Mouse (Mus musculus): ENCODE results near the gene Bok. TPM values are rescaled to one million over a fixed set of nuclear protein-coding genes. Genes with fewer than 3 reads are reported as not detected.
"Not testable (repeated sequence)": the region's sequence is repeated elsewhere in the genome, so short reads cannot be mapped to it uniquely, and the experiment has no call there.

The Bok gene
- polyA plus RNA-seq (2012; rRNA removed) = 43.3 and 52.2 TPM in 2 replicates

- TF ChIP-seq POLR2A (IDR thresholded peaks at IDR 0.05; ENCODE audit: extremely low read depth, insufficient read depth, low read length) (no peak), CTCF (IDR thresholded peaks at IDR 0.05; ENCODE audit: extremely low read depth, insufficient read depth, low read length) (no peak)
- Histone ChIP-seq H3K27ac (ENCODE audit: insufficient read depth, low read length) (peak within 1 kb of the TSS; percentile 24; the same call in 1 of the 2 replicates), H3K4me3 (ENCODE audit: insufficient read depth, low read length) (peak within 1 kb of the TSS; percentile 29), H3K4me1 (ENCODE audit: control insufficient read depth, insufficient read depth, low read length) (no peaks in the 10 kb centered on the region)
These were observed at the start of gene Bok for GRCm38 (mm10) chr1:93685401-93686244. Bok (plus strand) TSS chr1:93685660.

- H3K27ac ChIP-seq (ENCODE audit: insufficient read depth, low read length) = peak overlapping the region; percentile 75
- peak overlapping the region; percentile 40 for H3K4me3 ChIP-seq (ENCODE audit: insufficient read depth, low read length)
- TF ChIP-seq CTCF (IDR thresholded peaks at IDR 0.05; ENCODE audit: extremely low read depth, insufficient read depth, low read length) (0 out of 2 replicates have a peak, but pooled peaks have one; percentile 5), POLR2A (IDR thresholded peaks at IDR 0.05; ENCODE audit: extremely low read depth, insufficient read depth, low read length) (no peak)
These were observed 49.1 kb upstream of the Bok start for GRCm38 (mm10) chr1:93636211-93636897.

GRCm38 (mm10) chr1:93641978-93642377, 43.5 kb upstream of the Bok start:
- Histone ChIP-seq H3K27ac (ENCODE audit: insufficient read depth, low read length) (no peak overlapping the region), H3K4me3 (ENCODE audit: insufficient read depth, low read length) (no peak overlapping the region), H3K4me1 (ENCODE audit: control insufficient read depth, insufficient read depth, low read length) (no peaks in the 10 kb centered on the region)
- TF ChIP-seq POLR2A (IDR thresholded peaks at IDR 0.05; ENCODE audit: extremely low read depth, insufficient read depth, low read length) (no peak), CTCF (IDR thresholded peaks at IDR 0.05; ENCODE audit: extremely low read depth, insufficient read depth, low read length) (no peak)

More at GRCm38 (mm10) chr1:93636211-93636897, 49.1 kb upstream of the Bok start:
- peaks cover 7% of the 10 kb centered on the region; the same call in 1 of the 2 replicates for H3K4me1 ChIP-seq (ENCODE audit: control insufficient read depth, insufficient read depth, low read length)

- Histone ChIP-seq H3K4me3 (ENCODE audit: insufficient read depth, low read length) (no peak overlapping the region), H3K4me1 (ENCODE audit: control insufficient read depth, insufficient read depth, low read length) (no peaks in the 10 kb centered on the region), H3K27ac (ENCODE audit: insufficient read depth, low read length) (no peak overlapping the region)
- no peak for TF ChIP-seq CTCF (IDR thresholded peaks at IDR 0.05; ENCODE audit: extremely low read depth, insufficient read depth, low read length)
- no peak for TF ChIP-seq POLR2A (IDR thresholded peaks at IDR 0.05; ENCODE audit: extremely low read depth, insufficient read depth, low read length)
These were observed 42.8 kb upstream of the Bok start for GRCm38 (mm10) chr1:93642692-93643091.

GRCm38 (mm10) chr1:93649604-93650172, 35.8 kb upstream of the Bok start:
- Histone ChIP-seq H3K4me3 (ENCODE audit: insufficient read depth, low read length) (no peak overlapping the region), H3K4me1 (ENCODE audit: control insufficient read depth, insufficient read depth, low read length) (no peaks in the 10 kb centered on the region), H3K27ac (ENCODE audit: insufficient read depth, low read length) (no peak overlapping the region)
- TF ChIP-seq POLR2A (IDR thresholded peaks at IDR 0.05; ENCODE audit: extremely low read depth, insufficient read depth, low read length) = no peak
- TF ChIP-seq CTCF (IDR thresholded peaks at IDR 0.05; ENCODE audit: extremely low read depth, insufficient read depth, low read length) = no peak

GRCm38 (mm10) chr1:93654275-93654674, 31.2 kb upstream of the Bok start:
- Histone ChIP-seq H3K27ac (ENCODE audit: insufficient read depth, low read length) (no peak overlapping the region), H3K4me3 (ENCODE audit: insufficient read depth, low read length) (no peak overlapping the region), H3K4me1 (ENCODE audit: control insufficient read depth, insufficient read depth, low read length) (no peaks in the 10 kb centered on the region)
- TF ChIP-seq CTCF (IDR thresholded peaks at IDR 0.05; ENCODE audit: extremely low read depth, insufficient read depth, low read length) (no peak), POLR2A (IDR thresholded peaks at IDR 0.05; ENCODE audit: extremely low read depth, insufficient read depth, low read length) (no peak)

GRCm38 (mm10) chr1:93654798-93655197, 30.7 kb upstream of the Bok start:
- Histone ChIP-seq H3K4me3 (ENCODE audit: insufficient read depth, low read length) (no peak overlapping the region), H3K27ac (ENCODE audit: insufficient read depth, low read length) (no peak overlapping the region), H3K4me1 (ENCODE audit: control insufficient read depth, insufficient read depth, low read length) (no peaks in the 10 kb centered on the region)
- no peak for TF ChIP-seq POLR2A (IDR thresholded peaks at IDR 0.05; ENCODE audit: extremely low read depth, insufficient read depth, low read length)

- H3K27ac ChIP-seq (ENCODE audit: insufficient read depth, low read length) = no peak overlapping the region
- TF ChIP-seq CTCF (IDR thresholded peaks at IDR 0.05; ENCODE audit: extremely low read depth, insufficient read depth, low read length) = no peak
- TF ChIP-seq POLR2A (IDR thresholded peaks at IDR 0.05; ENCODE audit: extremely low read depth, insufficient read depth, low read length) = no peak
- no peaks in the 10 kb centered on the region for H3K4me1 ChIP-seq (ENCODE audit: control insufficient read depth, insufficient read depth, low read length)
- H3K4me3 ChIP-seq (ENCODE audit: insufficient read depth, low read length) = no peak overlapping the region
These were observed 29.0 kb upstream of the Bok start for GRCm38 (mm10) chr1:93656325-93657024.

- no peak for TF ChIP-seq POLR2A (IDR thresholded peaks at IDR 0.05; ENCODE audit: extremely low read depth, insufficient read depth, low read length)
- no peak for TF ChIP-seq CTCF (IDR thresholded peaks at IDR 0.05; ENCODE audit: extremely low read depth, insufficient read depth, low read length)
- Histone ChIP-seq H3K27ac (ENCODE audit: insufficient read depth, low read length) (no peak overlapping the region), H3K4me1 (ENCODE audit: control insufficient read depth, insufficient read depth, low read length) (no peaks in the 10 kb centered on the region), H3K4me3 (ENCODE audit: insufficient read depth, low read length) (no peak overlapping the region)
These were observed 28.5 kb upstream of the Bok start for GRCm38 (mm10) chr1:93657025-93657360.

- H3K4me1 ChIP-seq (ENCODE audit: control insufficient read depth, insufficient read depth, low read length); H3K27ac ChIP-seq (ENCODE audit: insufficient read depth, low read length); H3K4me3 ChIP-seq (ENCODE audit: insufficient read depth, low read length): not testable (repeated sequence)
These were observed 26.9 kb upstream of the Bok start, which contains the start of gene Stk25 for GRCm38 (mm10) chr1:93658559-93658958. Stk25 (minus strand) TSS chr1:93658659.
